Mouse (Mus musculus) cortical plate, adult 2 months (tissue): ENCODE data around the gene Cfc1. TPM values are rescaled to one million over a fixed set of nuclear protein-coding genes. Genes with fewer than 3 reads are reported as not detected.

ENCODE experiments used
- H3K27ac ChIP-seq: fragments of 200-500 bp; 2 replicates; pipeline ENCODE4 v1.5.1; 2012; ENCODE audit warnings: low read length, control low read depth, inconsistent platforms; ENCODE audit not compliant: insufficient read depth
- H3K4me1 ChIP-seq: fragments of 200-500 bp; 2 replicates; pipeline ENCODE4 v1.6.1; 2011; ENCODE audit warnings: low read length; ENCODE audit not compliant: control insufficient read depth, insufficient read depth
- H3K4me3 ChIP-seq: fragments of 200-500 bp; 2 replicates; pipeline ENCODE4 v1.5.1; 2011; ENCODE audit warnings: mild to moderate bottlenecking, low read length, control low read depth; ENCODE audit not compliant: insufficient read depth
- CTCF ChIP-seq: fragments of 200-500 bp; IDR thresholded peaks from 2 replicates; pipeline ENCODE4 v1.5.1; 2011; ENCODE audit warnings: mild to moderate bottlenecking, control low read depth, low read length; ENCODE audit not compliant: insufficient read depth; ENCODE audit errors: extremely low read depth
- POLR2A ChIP-seq: fragments of 200-500 bp; IDR thresholded peaks from 2 replicates; pipeline ENCODE4 v1.6.1; 2011; ENCODE audit warnings: mild to moderate bottlenecking, low read length, control low read depth; ENCODE audit not compliant: insufficient read depth; ENCODE audit errors: extremely low read depth
- polyA plus RNA-seq: library from polyadenylated mRNA; depleted of rRNA; stranded (reverse); fragments of >200 nt; gene quantifications from 2 replicates; pipeline ENCODE4 v1.2.3, GENCODE M21; 2012; rRNA removed

The Cfc1 gene
- polyA plus RNA-seq, 1 experiment: not detected

DNA sequence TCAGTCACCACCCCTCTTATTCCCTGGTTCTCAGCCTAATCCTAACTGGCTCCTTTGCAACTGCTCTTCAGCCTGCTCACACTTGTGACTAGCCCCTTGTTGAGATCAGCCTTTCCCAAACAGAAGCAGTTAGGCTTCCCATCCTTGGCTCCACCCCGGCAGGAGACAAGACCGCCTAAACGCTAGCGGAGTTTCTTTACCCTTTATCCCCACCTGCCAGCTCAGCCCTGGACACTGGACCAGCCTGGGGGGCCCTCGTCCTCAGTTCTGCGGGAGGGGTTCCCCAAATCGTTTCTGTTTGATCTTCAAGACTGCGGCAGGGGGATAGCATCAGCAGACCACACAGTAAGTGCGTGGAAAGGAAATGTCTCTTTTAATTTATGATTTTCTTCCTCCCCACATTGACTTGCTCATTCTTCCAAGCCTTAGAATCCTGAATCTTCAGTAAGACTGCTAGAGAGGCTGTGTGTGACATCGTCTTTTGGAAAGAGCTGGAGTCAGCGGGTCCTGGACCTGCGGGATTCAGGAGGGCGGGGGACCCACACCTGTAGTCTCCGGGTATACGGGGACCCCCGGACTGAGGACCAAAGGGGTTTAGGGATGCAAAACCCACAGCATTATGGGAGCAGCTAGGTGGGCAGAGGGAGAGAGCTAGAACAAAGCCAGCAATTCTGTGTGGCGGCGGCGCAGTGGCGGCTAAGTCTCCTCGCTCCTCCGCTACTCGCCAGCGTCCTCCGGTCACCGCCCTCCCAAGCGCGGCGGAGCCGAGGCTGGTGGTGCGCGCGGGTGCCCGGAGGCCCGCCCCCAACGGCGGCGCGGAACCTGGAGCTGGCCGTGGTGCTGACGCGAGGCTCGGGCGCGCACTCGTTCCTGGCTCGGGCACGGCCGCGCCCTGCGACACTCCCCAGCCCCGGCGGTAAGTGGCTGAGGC is 43.7 kb downstream of the Cfc1 start, which contains the start of gene Amer3:
Amer3 (plus strand) TSS at position 807 of the 931 bp plus-strand sequence.
- TF ChIP-seq POLR2A (peak; percentile 65), CTCF (no peak)
- peak within 1 kb of the TSS; percentile 93 for H3K4me3 ChIP-seq
- peaks cover 7% of the 10 kb centered on the region; the same call in 1 of the 2 replicates for H3K4me1 ChIP-seq
- peak within 1 kb of the TSS; percentile 79 for H3K27ac ChIP-seq

- H3K27ac ChIP-seq: peak overlapping the region; percentile 79
- H3K4me3 ChIP-seq: peak overlapping the region; percentile 93
- H3K4me1 ChIP-seq: peaks cover 7% of the 10 kb centered on the region; the same call in 1 of the 2 replicates
- TF ChIP-seq POLR2A (no peak), CTCF (no peak)
Observed at GRCm38 (mm10) chr1:34579782-34580356, 44.4 kb downstream of the Cfc1 start.

DNA sequence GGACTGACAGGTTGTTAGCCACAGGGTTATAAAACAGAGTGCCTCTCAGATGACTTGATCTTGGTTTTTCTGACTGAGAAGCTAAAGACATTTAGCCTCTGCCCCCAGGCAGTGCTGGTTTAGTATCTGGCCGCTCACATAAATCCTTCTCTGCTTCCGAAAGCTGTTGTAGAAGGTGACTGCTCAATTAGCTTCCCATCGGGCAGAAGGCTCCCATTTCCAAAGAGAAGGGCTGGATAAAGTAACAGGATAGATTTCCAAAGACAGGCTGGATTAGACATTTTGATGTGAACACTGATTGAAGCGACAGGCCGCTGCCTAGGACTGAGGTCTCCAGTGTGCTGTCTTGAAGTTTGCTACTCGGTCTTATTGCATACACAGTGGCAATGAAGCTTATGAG is 46.8 kb downstream of the Cfc1 start:
- H3K4me3 ChIP-seq: no peak overlapping the region
- TF ChIP-seq POLR2A: no peak
- TF ChIP-seq CTCF: no peak

GRCm38 (mm10) chr1:34583821-34584263 is 48.4 kb downstream of the Cfc1 start:
- TF ChIP-seq CTCF: peak; percentile 44
- TF ChIP-seq POLR2A: no peak
- no peak overlapping the region for H3K27ac ChIP-seq
- H3K4me3 ChIP-seq: no peak overlapping the region
- peaks cover 7% of the 10 kb centered on the region; the same call in 1 of the 2 replicates for H3K4me1 ChIP-seq

More for the DNA sequence above, 46.8 kb downstream of the Cfc1 start:
- H3K27ac ChIP-seq: no peak overlapping the region
- H3K4me1 ChIP-seq: peaks cover 7% of the 10 kb centered on the region; the same call in 1 of the 2 replicates

DNA sequence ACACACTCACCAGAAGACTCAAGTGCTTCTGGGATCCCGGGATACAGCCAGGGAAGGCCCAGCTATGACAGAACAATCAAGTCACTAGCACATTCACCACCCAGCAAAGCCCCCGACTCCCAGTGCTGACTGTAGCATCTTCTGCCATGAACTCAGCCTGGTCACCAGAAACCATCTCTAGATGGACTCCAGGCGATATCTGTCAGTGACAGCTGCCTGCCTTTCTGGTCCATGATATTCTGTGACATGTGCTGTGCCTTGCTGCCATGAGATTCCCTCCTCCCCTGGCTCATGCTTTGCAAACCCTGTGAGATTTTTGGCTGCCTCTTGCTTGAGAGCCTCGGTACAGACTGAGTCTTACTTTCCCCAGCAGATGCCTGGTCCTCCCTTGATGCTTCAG is 49.3 kb downstream of the Cfc1 start:
- no peak overlapping the region for H3K27ac ChIP-seq
- peaks cover 7% of the 10 kb centered on the region; the same call in 1 of the 2 replicates for H3K4me1 ChIP-seq
- H3K4me3 ChIP-seq: no peak overlapping the region
- TF ChIP-seq CTCF (no peak), POLR2A (no peak)

GRCm38 (mm10) chr1:34587298-34588096 is 52.0 kb downstream of the Cfc1 start:
- no peak for TF ChIP-seq CTCF
- TF ChIP-seq POLR2A: no peak
- Histone ChIP-seq H3K4me1 (peaks cover 3% of the 10 kb centered on the region; the same call in 1 of the 2 replicates), H3K27ac (no peak overlapping the region), H3K4me3 (no peak overlapping the region)

Other genes with a start within 250 kb of the Cfc1 start
- 29.5 and 30.3 TPM in 2 replicates for gene Ccdc115, start 96.0 kb upstream of the Cfc1 start, polyA plus RNA-seq
- gene Imp4, start 95.8 kb upstream of the Cfc1 start, polyA plus RNA-seq: 24.1 and 25.8 TPM in 2 replicates
- 8.4 and 8.5 TPM in 2 replicates for gene Ptpn18, start 75.9 kb upstream of the Cfc1 start, polyA plus RNA-seq
- gene Prss39, start 37.2 kb upstream of the Cfc1 start, polyA plus RNA-seq: not detected in 2 replicates
- not detected in 2 replicates for gene Prss40, start 25.3 kb downstream of the Cfc1 start, polyA plus RNA-seq
- gene Amer3, start 44.0 kb downstream of the Cfc1 start, polyA plus RNA-seq: 14.8 and 16.5 TPM in 2 replicates